Mouse (Mus musculus) midbrain, embryonic 16.5 days (tissue): ENCODE measurements around the gene Prrc2a. TPM values are rescaled to one million over a fixed set of nuclear protein-coding genes. Genes with fewer than 3 reads are reported as not detected.

Source experiments
- ATAC-seq: fragments of 200-750 bp; cut with Nextera tagmentation; 2 replicates; pipeline ENCODE4 v1.8.0; 2017; ENCODE audit warnings: moderate TSS enrichment
- H3K27ac ChIP-seq: fragments of 300-500 bp; sonication (generic); 2 replicates; pipeline ENCODE4 v1.5.1; 2014; ENCODE audit warnings: mild to moderate bottlenecking, low read length, mixed read lengths
- H3K27me3 ChIP-seq: fragments of 300-500 bp; sonication (generic); 2 replicates; pipeline ENCODE4 v1.6.1; 2014; ENCODE audit warnings: low read depth, low read length, mixed read lengths; ENCODE audit not compliant: control insufficient read depth, insufficient read depth
- H3K36me3 ChIP-seq: fragments of 300-500 bp; sonication (generic); 2 replicates; pipeline ENCODE4 v1.6.1; 2014; ENCODE audit warnings: mild to moderate bottlenecking, low read length, moderate library complexity, mixed read lengths; ENCODE audit not compliant: control insufficient read depth, insufficient read depth
- H3K4me1 ChIP-seq: fragments of 300-500 bp; sonication (generic); 2 replicates; pipeline ENCODE4 v1.6.1; 2014; ENCODE audit warnings: mild to moderate bottlenecking, low read length, mixed read lengths; ENCODE audit not compliant: control insufficient read depth, insufficient read depth
- H3K4me2 ChIP-seq: fragments of 300-500 bp; sonication (generic); 2 replicates; pipeline ENCODE4 v1.6.1; 2014; ENCODE audit warnings: mild to moderate bottlenecking, low read length, mixed read lengths
- H3K4me3 ChIP-seq: fragments of 300-500 bp; sonication (generic); 2 replicates; pipeline ENCODE4 v1.5.1; 2014; ENCODE audit warnings: low read depth, mild to moderate bottlenecking, low read length, moderate library complexity, mixed read lengths
- H3K9ac ChIP-seq: fragments of 300-500 bp; sonication (generic); 2 replicates; pipeline ENCODE4 v1.6.1; 2014; ENCODE audit warnings: low read depth, low read length, mixed read lengths
- H3K9me3 ChIP-seq: fragments of 300-500 bp; sonication (generic); replicated peaks from 2 replicates; pipeline ENCODE4 v1.6.1; 2014; ENCODE audit warnings: mild to moderate bottlenecking, low read length, mixed read lengths; ENCODE audit not compliant: control insufficient read depth, poor library complexity, severe bottlenecking
- WGBS: fragments of 180-500 bp; shearing (Covaris S2); extraction: QIAGEN DNeasy Blood & Tissue Kit; methylation state at CpG from one replicate; pipeline ENCODE4 v1.1.7; 2014; 5-methylcytosine and 5-hydroxymethylcytosine counted together
- polyA plus RNA-seq: library from polyadenylated mRNA; unstranded; fragments of >200 nt; fragmentation: Nextera tagmentation; extraction: Ambion mirVana; gene quantifications from 2 replicates; pipeline ENCODE4 v1.2.1, GENCODE M21; 2015

Gene Prrc2a
- polyA plus RNA-seq, 1 experiment from 2014 or later, result 148 TPM

- peaks cover 12% of the 10 kb centered on the region for H3K27me3 ChIP-seq
- 86% methylated on average over 11 of the region's 11 CpGs for WGBS
- ATAC-seq, result no peak
These were observed 36.4 kb upstream of the Prrc2a start for GRCm38 (mm10) chr17:35201128-35201527.

GRCm38 (mm10) chr17:35200398-35200797 lies 35.7 kb upstream of the Prrc2a start:
- Histone ChIP-seq H3K9ac (no peak overlapping the region), H3K4me3 (no peak overlapping the region), H3K27ac (no peak overlapping the region), H3K4me1 (peaks cover 7% of the 10 kb centered on the region; the same call in 1 of the 2 replicates), H3K9me3 (no peaks in the 10 kb centered on the region), H3K36me3 (no peaks in the 10 kb centered on the region), H3K4me2 (no peak overlapping the region), H3K27me3 (peaks cover 18% of the 10 kb centered on the region)
- ATAC-seq, result no peak
- 90% methylated on average over 11 of the region's 11 CpGs for WGBS

More at GRCm38 (mm10) chr17:35201128-35201527, 36.4 kb upstream of the Prrc2a start:
- no peaks in the 10 kb centered on the region for H3K9me3 ChIP-seq
- H3K27ac ChIP-seq, result no peak overlapping the region
- H3K4me2 ChIP-seq, result no peak overlapping the region
- H3K9ac ChIP-seq, result no peak overlapping the region
- no peaks in the 10 kb centered on the region for H3K36me3 ChIP-seq
- H3K4me3 ChIP-seq, result no peak overlapping the region
- H3K4me1 ChIP-seq, result 0 out of 2 replicates have a peak, but pooled peaks cover under 1% of the 10 kb centered on the region

- ATAC-seq, result no peak
- no peak overlapping the region for H3K27ac ChIP-seq
These were observed 34.2 kb upstream of the Prrc2a start for GRCm38 (mm10) chr17:35198946-35199345.

GRCm38 (mm10) chr17:35198029-35198428 lies 33.3 kb upstream of the Prrc2a start:
- no peak for ATAC-seq
- WGBS, result 70% methylated on average over 7 of the region's 7 CpGs

More at GRCm38 (mm10) chr17:35198946-35199345, 34.2 kb upstream of the Prrc2a start:
- H3K4me1 ChIP-seq, result peaks cover 9% of the 10 kb centered on the region; the same call in 1 of the 2 replicates
- H3K4me3 ChIP-seq, result no peak overlapping the region
- 36% methylated on average over 8 of the region's 8 CpGs for WGBS
- no peaks in the 10 kb centered on the region for H3K9me3 ChIP-seq
- H3K36me3 ChIP-seq, result no peaks in the 10 kb centered on the region
- no peak overlapping the region for H3K9ac ChIP-seq
- H3K4me2 ChIP-seq, result no peak overlapping the region
- peaks cover 25% of the 10 kb centered on the region for H3K27me3 ChIP-seq

GRCm38 (mm10) chr17:35197126-35197525 lies 32.4 kb upstream of the Prrc2a start:
- 50% methylated on average over 5 of the region's 6 CpGs for WGBS

More at GRCm38 (mm10) chr17:35198029-35198428, 33.3 kb upstream of the Prrc2a start:
- no peaks in the 10 kb centered on the region for H3K36me3 ChIP-seq
- H3K4me2 ChIP-seq, result no peak overlapping the region
- no peak overlapping the region for H3K27ac ChIP-seq
- H3K4me1 ChIP-seq, result peaks cover 9% of the 10 kb centered on the region; the same call in 1 of the 2 replicates
- peaks cover 21% of the 10 kb centered on the region for H3K27me3 ChIP-seq
- H3K9me3 ChIP-seq, result no peaks in the 10 kb centered on the region
- no peak overlapping the region for H3K4me3 ChIP-seq
- H3K9ac ChIP-seq, result no peak overlapping the region

GRCm38 (mm10) chr17:35196321-35196641 lies 31.6 kb upstream of the Prrc2a start:
- Histone ChIP-seq H3K4me3 (peak overlapping the region; percentile 45), H3K4me2 (peak overlapping the region; percentile 67), H3K9ac (no peak overlapping the region), H3K27ac (no peak overlapping the region), H3K36me3 (no peaks in the 10 kb centered on the region), H3K4me1 (peaks cover 9% of the 10 kb centered on the region; the same call in 1 of the 2 replicates), H3K9me3 (no peaks in the 10 kb centered on the region), H3K27me3 (peaks cover 21% of the 10 kb centered on the region)
- ATAC-seq, result no peak
- WGBS, result 33% methylated on average over 9 of the region's 9 CpGs

More at GRCm38 (mm10) chr17:35197126-35197525, 32.4 kb upstream of the Prrc2a start:
- Histone ChIP-seq H3K27ac (no peak overlapping the region), H3K4me3 (no peak overlapping the region), H3K4me1 (peaks cover 9% of the 10 kb centered on the region; the same call in 1 of the 2 replicates), H3K27me3 (peaks cover 21% of the 10 kb centered on the region), H3K9me3 (no peaks in the 10 kb centered on the region), H3K36me3 (no peaks in the 10 kb centered on the region), H3K9ac (no peak overlapping the region), H3K4me2 (no peak overlapping the region)
- no peak for ATAC-seq

- no peaks in the 10 kb centered on the region for H3K36me3 ChIP-seq
- peak overlapping the region; percentile 67 for H3K4me2 ChIP-seq
- peaks cover 9% of the 10 kb centered on the region; the same call in 1 of the 2 replicates for H3K4me1 ChIP-seq
- WGBS, result 2% methylated on average over 66 of the region's 66 CpGs
- H3K9ac ChIP-seq, result peak overlapping the region; percentile 61
- H3K27me3 ChIP-seq, result peaks cover 21% of the 10 kb centered on the region
- H3K4me3 ChIP-seq, result peak overlapping the region; percentile 45
- no peaks in the 10 kb centered on the region for H3K9me3 ChIP-seq
- no peak overlapping the region for H3K27ac ChIP-seq
- ATAC-seq, result peak; percentile 56; the same call in 1 of the 2 replicates
These were observed 31.1 kb upstream of the Prrc2a start for GRCm38 (mm10) chr17:35195631-35196320.

- peak overlapping the region; percentile 61; the same call in 1 of the 2 replicates for H3K9ac ChIP-seq
- no peak overlapping the region for H3K27ac ChIP-seq
- H3K9me3 ChIP-seq, result no peaks in the 10 kb centered on the region
- WGBS, result 45% methylated on average over 19 of the region's 19 CpGs
- H3K4me3 ChIP-seq, result peak overlapping the region; percentile 45
- peaks cover 21% of the 10 kb centered on the region for H3K27me3 ChIP-seq
- ATAC-seq, result no peak
- peaks cover 9% of the 10 kb centered on the region; the same call in 1 of the 2 replicates for H3K4me1 ChIP-seq
- peak overlapping the region; percentile 67 for H3K4me2 ChIP-seq
- no peaks in the 10 kb centered on the region for H3K36me3 ChIP-seq
These were observed 30.3 kb upstream of the Prrc2a start for GRCm38 (mm10) chr17:35194844-35195630.
